Mouse (Mus musculus) MEL (cell line): ENCODE data around the gene Sirt4. TPM values are rescaled to one million over a fixed set of nuclear protein-coding genes. Genes with fewer than 3 reads are reported as not detected.
"Not testable (repeated sequence)": the region's sequence is repeated elsewhere in the genome, so short reads cannot be mapped to it uniquely, and the experiment has no call there.

Experiments
- DNase-seq: peaks from one replicate; pipeline ENCODE4 v3.0.0; 2011; ENCODE audit warnings: low read depth, low spot score
- H3K27ac ChIP-seq: 2 replicates; pipeline ENCODE4 v1.5.1; 2012; ENCODE audit warnings: low read depth, mild to moderate bottlenecking, control low read depth, low read length, moderate library complexity; ENCODE audit not compliant: control insufficient read depth
- H3K27me3 ChIP-seq, 2 experiments: fragments of 150-350 bp in 1 of 2; sonication (generic) in 1 of 2; 2 replicates each; pipeline ENCODE4 v1.6.1; 2012; ENCODE audit warnings: low read length in 2 of 2, mild to moderate bottlenecking in 2 of 2, improper control_type of control experiment in 1 of 2, moderate library complexity in 1 of 2; ENCODE audit not compliant: insufficient read depth in 2 of 2, control insufficient read depth in 1 of 2
- H3K36me3 ChIP-seq, 2 experiments: 2 replicates each; pipeline ENCODE4 v1.6.1; 2012 to 2014; ENCODE audit warnings: low read length in 2 of 2, improper control_type of control experiment in 1 of 2, inconsistent platforms in 1 of 2, mild to moderate bottlenecking in 1 of 2; ENCODE audit not compliant: insufficient read depth in 2 of 2, control insufficient read depth in 1 of 2
- H3K4me1 ChIP-seq, 2 experiments: fragments of 150-350 bp in 1 of 2; sonication (generic) in 1 of 2; 2 replicates each; pipeline ENCODE4 v1.6.1; 2012; ENCODE audit warnings: low read length in 2 of 2, improper control_type of control experiment in 1 of 2, mild to moderate bottlenecking in 1 of 2; ENCODE audit not compliant: insufficient read depth in 2 of 2, control insufficient read depth in 1 of 2
- H3K4me3 ChIP-seq, 2 experiments: fragments of 150-350 bp in 1 of 2; sonication (generic) in 1 of 2; 2 replicates each; pipeline ENCODE4 v1.5.1; 2012; ENCODE audit warnings: low read depth in 2 of 2, low read length in 2 of 2, mild to moderate bottlenecking in 2 of 2, moderate library complexity in 2 of 2, control low read depth in 1 of 2, improper control_type of control experiment in 1 of 2; ENCODE audit not compliant: control insufficient read depth in 1 of 2, insufficient read depth in 1 of 2
- H3K79me2 ChIP-seq: 2 replicates; pipeline ENCODE4 v1.6.1; 2012; ENCODE audit warnings: mild to moderate bottlenecking, low read length, moderate library complexity; ENCODE audit not compliant: control insufficient read depth, poor library complexity, insufficient read depth
- H3K9ac ChIP-seq: 2 replicates; pipeline ENCODE4 v1.6.1; 2012; ENCODE audit warnings: low read depth, mild to moderate bottlenecking, control low read depth, low read length, moderate library complexity; ENCODE audit not compliant: control insufficient read depth, poor library complexity, severe bottlenecking
- H3K9me3 ChIP-seq: fragments of 150-350 bp; sonication (generic); replicated peaks from 2 replicates; pipeline ENCODE4 v1.6.1; 2012; ENCODE audit warnings: mild to moderate bottlenecking, low read length, improper control_type of control experiment, moderate library complexity; ENCODE audit not compliant: insufficient read depth
- CHD1 ChIP-seq: IDR thresholded peaks from 2 replicates; pipeline ENCODE4 v1.6.1; 2012; ENCODE audit warnings: low read depth, mild to moderate bottlenecking, inconsistent platforms, low read length, improper control_type of control experiment
- CTCF ChIP-seq, 3 experiments: IDR thresholded peaks in 2 of 3; conservative IDR thresholded peaks in 1 of 3; 2 replicates each; pipeline ENCODE4 v1.5.1; 2011 to 2012; ENCODE audit warnings: low read length in 3 of 3, low read depth in 2 of 3, mild to moderate bottlenecking in 2 of 3, improper control_type of control experiment in 1 of 3, inconsistent platforms in 1 of 3, mixed read lengths in 1 of 3, moderate library complexity in 1 of 3; ENCODE audit not compliant: control insufficient read depth in 1 of 3, insufficient read depth in 1 of 3, poor library complexity in 1 of 3, severe bottlenecking in 1 of 3
- E2F4 ChIP-seq: IDR thresholded peaks from 2 replicates; pipeline ENCODE4 v1.6.1; 2011; ENCODE audit warnings: low read depth, low read length, improper control_type of control experiment, borderline replicate concordance
- ELF1 ChIP-seq: IDR thresholded peaks from 2 replicates; pipeline ENCODE4 v1.6.1; 2014; ENCODE audit warnings: low read depth, mild to moderate bottlenecking, inconsistent platforms, low read length, improper control_type of control experiment, moderate library complexity
- GABPA ChIP-seq: IDR thresholded peaks from 2 replicates; pipeline ENCODE4 v1.6.1; 2012; ENCODE audit warnings: low read depth, mild to moderate bottlenecking, inconsistent platforms, low read length, improper control_type of control experiment, moderate library complexity
- GATA1 ChIP-seq: IDR thresholded peaks from 2 replicates; pipeline ENCODE4 v1.6.1; 2011; ENCODE audit warnings: low read depth, low read length, improper control_type of control experiment
- MAFK ChIP-seq: IDR thresholded peaks from 2 replicates; pipeline ENCODE4 v1.6.1; 2011; ENCODE audit warnings: low read depth, mild to moderate bottlenecking, low read length, improper control_type of control experiment, borderline replicate concordance
- MYB ChIP-seq: IDR thresholded peaks from 2 replicates; pipeline ENCODE4 v1.6.1; 2011; ENCODE audit warnings: mild to moderate bottlenecking, low read depth, low read length, improper control_type of control experiment
- MYC ChIP-seq: IDR thresholded peaks from 2 replicates; pipeline ENCODE4 v1.6.1; 2011; ENCODE audit warnings: low read depth, mild to moderate bottlenecking, low read length, improper control_type of control experiment, moderate library complexity
- NRF1 ChIP-seq: IDR thresholded peaks from 2 replicates; pipeline ENCODE4 v1.6.1; 2014; ENCODE audit warnings: low read depth, mild to moderate bottlenecking, inconsistent platforms, low read length, improper control_type of control experiment, moderate library complexity; ENCODE audit not compliant: poor library complexity, insufficient read depth, severe bottlenecking
- RAD21 ChIP-seq: IDR thresholded peaks from 2 replicates; pipeline ENCODE4 v1.6.1; 2011; ENCODE audit warnings: mild to moderate bottlenecking, low read depth, low read length, improper control_type of control experiment
- RCOR1 ChIP-seq: IDR thresholded peaks from 2 replicates; pipeline ENCODE4 v1.6.1; 2012; ENCODE audit warnings: low read depth, mild to moderate bottlenecking, inconsistent platforms, low read length, improper control_type of control experiment
- SIN3A ChIP-seq: IDR thresholded peaks from 2 replicates; pipeline ENCODE4 v1.6.1; 2012; ENCODE audit warnings: low read length, improper control_type of control experiment, inconsistent platforms
- SMC3 ChIP-seq: IDR thresholded peaks from 2 replicates; pipeline ENCODE4 v1.6.1; 2011; ENCODE audit warnings: low read depth, low read length, improper control_type of control experiment
- TAL1 ChIP-seq: IDR thresholded peaks from 2 replicates; pipeline ENCODE4 v1.6.1; 2012; ENCODE audit warnings: mild to moderate bottlenecking, inconsistent platforms, low read length, moderate library complexity, mixed read lengths
- TBP ChIP-seq: IDR thresholded peaks from 2 replicates; pipeline ENCODE4 v1.8.0; 2011; ENCODE audit warnings: low read depth, low read length, improper control_type of control experiment
- TCF12 ChIP-seq: IDR thresholded peaks from 2 replicates; pipeline ENCODE4 v1.6.1; 2014; ENCODE audit warnings: low read depth, mild to moderate bottlenecking, inconsistent platforms, low read length, improper control_type of control experiment, moderate library complexity
- USF1 ChIP-seq: IDR thresholded peaks from 2 replicates; pipeline ENCODE4 v1.6.1; 2014; ENCODE audit warnings: low read depth, mild to moderate bottlenecking, inconsistent platforms, low read length, improper control_type of control experiment, moderate library complexity
- ZC3H11A ChIP-seq: IDR thresholded peaks from 2 replicates; pipeline ENCODE4 v1.6.1; 2012; ENCODE audit warnings: low read depth, mild to moderate bottlenecking, inconsistent platforms, low read length, improper control_type of control experiment
- polyA plus RNA-seq, 2 experiments: library from polyadenylated mRNA; stranded (reverse) in 1 of 2; unstranded in 1 of 2; fragments of >175 nt in 1 of 2; fragments of >200 nt in 1 of 2; gene quantifications; 2 replicates each; pipeline versions ENCODE4 v1.2.1 to v1.2.4; 2012; ENCODE audit warnings: low replicate concordance in 2 of 2, low read depth in 1 of 2; ENCODE audit not compliant: insufficient read length in 2 of 2, insufficient read depth in 1 of 2, missing spikeins in 1 of 2
- total RNA-seq: library from RNA; depleted of rRNA; stranded (reverse); fragments of 300-350 nt; gene quantifications from 2 replicates; pipeline ENCODE4 v1.2.3, GENCODE M21; 2012

Gene Sirt4
- total and polyA plus RNA-seq, 3 experiments, result 9.2 to 10.3 TPM; not detected in 1

GRCm38 (mm10) chr5:115444130-115444529, 40.4 kb downstream of the Sirt4 start:
- TF ChIP-seq RCOR1 (no peak), CTCF (IDR thresholded peaks at IDR 0.05 in 2 of 3, conservative IDR thresholded peaks at IDR 0.05 in 1 of 3; ENCODE audit: control insufficient read depth in 1 of 3, insufficient read depth in 1 of 3, low read depth in 2 of 3, low read length in 3 of 3, poor library complexity in 1 of 3, severe bottlenecking in 1 of 3) (no peak), ZC3H11A (no peak), CHD1 (no peak), TAL1 (no peak), ELF1 (no peak), MYC (no peak), GATA1 (no peak), MAFK (no peak), TCF12 (no peak), USF1 (no peak), E2F4 (no peak), GABPA (no peak), NRF1 (no peak), TBP (no peak), MYB (no peak)
- Histone ChIP-seq H3K9ac (no peak overlapping the region), H3K27ac (no peak overlapping the region), H3K27me3 (no peaks in the 10 kb centered on the region), H3K4me3 (no peak overlapping the region), H3K9me3 (no peaks in the 10 kb centered on the region), H3K4me1 (peaks cover 2 to 11% of the 10 kb centered on the region in 2 experiments), H3K36me3 (peaks cover 0 to 9% of the 10 kb centered on the region in 2 experiments; a peak in 2 of 4 replicates), H3K79me2 (no peaks in the 10 kb centered on the region)
- DNase-seq, result no peak

DNA sequence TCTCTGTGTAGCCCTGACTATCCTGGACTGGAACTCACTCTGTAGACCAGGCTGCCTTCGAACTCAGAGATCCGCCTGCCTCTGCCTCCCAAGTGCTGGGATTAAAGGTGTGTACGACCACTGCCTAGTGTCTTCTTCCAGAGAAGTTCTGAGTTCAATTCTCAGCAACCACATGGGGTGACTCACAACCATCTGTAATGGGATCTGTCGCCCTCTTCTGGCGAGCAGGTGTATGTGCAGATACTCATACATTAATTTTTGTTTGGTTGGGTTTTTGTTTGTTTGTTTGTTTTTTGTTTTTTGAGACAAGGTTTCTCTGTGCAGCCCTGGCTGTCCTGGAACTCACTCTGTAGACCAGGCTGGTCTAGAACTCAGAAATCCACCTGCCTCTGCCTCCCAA, 41.9 kb downstream of the Sirt4 start:
- H3K4me1 ChIP-seq, H3K36me3 ChIP-seq, H3K9ac ChIP-seq, H3K79me2 ChIP-seq, H3K27ac ChIP-seq, H3K9me3 ChIP-seq, H3K27me3 ChIP-seq, H3K4me3 ChIP-seq: not testable (repeated sequence)
- TF ChIP-seq ZC3H11A (peak; percentile 62), RAD21 (peak; percentile 68), SMC3 (peak; percentile 69), SIN3A (peak; percentile 27; the same call in 1 of the 2 replicates), CTCF (IDR thresholded peaks at IDR 0.05 in 2 of 3, conservative IDR thresholded peaks at IDR 0.05 in 1 of 3; ENCODE audit: control insufficient read depth in 1 of 3, insufficient read depth in 1 of 3, low read depth in 2 of 3, low read length in 3 of 3, poor library complexity in 1 of 3, severe bottlenecking in 1 of 3) (peak; percentile 68 to 75 (median 72))
- DNase-seq, result peak; percentile 59
